Mouse (Mus musculus): ENCODE results near the gene Foxm1. TPM values are rescaled to one million over a fixed set of nuclear protein-coding genes. Genes with fewer than 3 reads are reported as not detected.

Gene Foxm1
- polyA plus RNA-seq, 1 experiment from 2014 or later: 61.2 TPM

- H3K4me1 ChIP-seq (replicated peaks): no peaks in the 10 kb centered on the region
- WGBS: 79% methylated on average over 3 of the region's 3 CpGs
- H3K27ac ChIP-seq: no peak overlapping the region
- H3K36me3 ChIP-seq: peaks cover 18% of the 10 kb centered on the region
- no peaks in the 10 kb centered on the region for H3K9me3 ChIP-seq
- no peak for DNase-seq (ENCODE audit: low spot score)
- H3K27me3 ChIP-seq (ENCODE audit: insufficient read depth, poor library complexity, severe bottlenecking): no peaks in the 10 kb centered on the region
- no peak overlapping the region for H3K4me3 ChIP-seq
Measured at GRCm38 (mm10) chr6:128381254-128381653, 18.5 kb downstream of the Foxm1 start.

- Histone ChIP-seq H3K4me3 (no peak overlapping the region), H3K9me3 (no peaks in the 10 kb centered on the region), H3K4me1 (replicated peaks) (no peaks in the 10 kb centered on the region), H3K27me3 (ENCODE audit: insufficient read depth, poor library complexity, severe bottlenecking) (no peaks in the 10 kb centered on the region), H3K27ac (no peak overlapping the region), H3K36me3 (no peaks in the 10 kb centered on the region)
- WGBS: 79% methylated on average over 7 of the region's 7 CpGs
- DNase-seq (ENCODE audit: low spot score): no peak
Measured at GRCm38 (mm10) chr6:128383752-128384151, 21.0 kb downstream of the Foxm1 start.

GRCm38 (mm10) chr6:128385026-128385425 lies 22.3 kb downstream of the Foxm1 start:
- H3K4me1 ChIP-seq (replicated peaks): no peaks in the 10 kb centered on the region
- 85% methylated on average over 1 of the region's 1 CpGs for WGBS
- no peak for DNase-seq (ENCODE audit: low spot score)

GRCm38 (mm10) chr6:128389185-128389584 lies 26.4 kb downstream of the Foxm1 start:
- WGBS: 93% methylated on average over 1 of the region's 1 CpGs
- Histone ChIP-seq H3K9me3 (no peaks in the 10 kb centered on the region), H3K27ac (no peak overlapping the region), H3K4me3 (no peak overlapping the region), H3K27me3 (ENCODE audit: insufficient read depth, poor library complexity, severe bottlenecking) (no peaks in the 10 kb centered on the region), H3K4me1 (replicated peaks) (no peaks in the 10 kb centered on the region), H3K36me3 (no peaks in the 10 kb centered on the region)
- no peak for DNase-seq (ENCODE audit: low spot score)

More at GRCm38 (mm10) chr6:128385026-128385425, 22.3 kb downstream of the Foxm1 start:
- Histone ChIP-seq H3K27me3 (ENCODE audit: insufficient read depth, poor library complexity, severe bottlenecking) (no peaks in the 10 kb centered on the region), H3K36me3 (no peaks in the 10 kb centered on the region), H3K27ac (no peak overlapping the region), H3K4me3 (no peak overlapping the region), H3K9me3 (no peaks in the 10 kb centered on the region)

- H3K27ac ChIP-seq: no peak overlapping the region
- H3K27me3 ChIP-seq (ENCODE audit: insufficient read depth, poor library complexity, severe bottlenecking): no peaks in the 10 kb centered on the region
- H3K36me3 ChIP-seq: no peaks in the 10 kb centered on the region
- H3K9me3 ChIP-seq: no peaks in the 10 kb centered on the region
- WGBS: 70% methylated on average over 1 of the region's 1 CpGs
- H3K4me3 ChIP-seq: no peak overlapping the region
- no peaks in the 10 kb centered on the region for H3K4me1 ChIP-seq (replicated peaks)
- no peak for DNase-seq (ENCODE audit: low spot score)
Measured at GRCm38 (mm10) chr6:128390683-128391082, 27.9 kb downstream of the Foxm1 start.

GRCm38 (mm10) chr6:128397574-128398261 lies 35.0 kb downstream of the Foxm1 start:
- Histone ChIP-seq H3K4me3 (no peak overlapping the region), H3K9me3 (no peaks in the 10 kb centered on the region), H3K27me3 (ENCODE audit: insufficient read depth, poor library complexity, severe bottlenecking) (no peaks in the 10 kb centered on the region), H3K27ac (no peak overlapping the region), H3K4me1 (replicated peaks) (peaks cover 16% of the 10 kb centered on the region), H3K36me3 (no peaks in the 10 kb centered on the region)
- no peak for DNase-seq (ENCODE audit: low spot score)
- 85% methylated on average over 7 of the region's 7 CpGs for whole genome bisulfite sequencing

- H3K27me3 ChIP-seq (ENCODE audit: insufficient read depth, poor library complexity, severe bottlenecking): no peaks in the 10 kb centered on the region
- WGBS: 77% methylated on average over 3 of the region's 3 CpGs
- no peak for DNase-seq (ENCODE audit: low spot score)
- peak within 1 kb of the TSS; percentile 64 for H3K27ac ChIP-seq
- H3K36me3 ChIP-seq: no peaks in the 10 kb centered on the region
- peak within 1 kb of the TSS; percentile 16; the same call in 1 of the 2 replicates for H3K4me3 ChIP-seq
- peaks cover 16% of the 10 kb centered on the region for H3K4me1 ChIP-seq (replicated peaks)
- no peaks in the 10 kb centered on the region for H3K9me3 ChIP-seq
Measured at GRCm38 (mm10) chr6:128398996-128399395, 36.2 kb downstream of the Foxm1 start, which contains the start of gene Nrip2. Nrip2 (plus strand) TSS chr6:128399296.

- H3K27me3 ChIP-seq (ENCODE audit: insufficient read depth, poor library complexity, severe bottlenecking): no peaks in the 10 kb centered on the region
- peak; percentile 34 for DNase-seq (ENCODE audit: low spot score)
- H3K4me1 ChIP-seq (replicated peaks): peaks cover 16% of the 10 kb centered on the region
- H3K27ac ChIP-seq: peak overlapping the region; percentile 64
- H3K4me3 ChIP-seq: peak overlapping the region; percentile 16; the same call in 1 of the 2 replicates
- H3K9me3 ChIP-seq: no peaks in the 10 kb centered on the region
- 49% methylated on average over 21 of the region's 21 CpGs for WGBS
- peaks cover 1% of the 10 kb centered on the region; the same call in 1 of the 2 replicates for H3K36me3 ChIP-seq
Measured at GRCm38 (mm10) chr6:128399421-128400185, 36.8 kb downstream of the Foxm1 start.

- H3K4me3 ChIP-seq: no peak overlapping the region
- H3K9me3 ChIP-seq: no peaks in the 10 kb centered on the region
- H3K4me1 ChIP-seq (replicated peaks): peaks cover 11% of the 10 kb centered on the region
- 68% methylated on average over 5 of the region's 5 CpGs for WGBS
- peaks cover 45% of the 10 kb centered on the region for H3K36me3 ChIP-seq
- DNase-seq (ENCODE audit: low spot score): no peak
- H3K27ac ChIP-seq: no peak overlapping the region
- H3K27me3 ChIP-seq (ENCODE audit: insufficient read depth, poor library complexity, severe bottlenecking): no peaks in the 10 kb centered on the region
Measured at GRCm38 (mm10) chr6:128404708-128405107, 41.9 kb downstream of the Foxm1 start.

- H3K36me3 ChIP-seq: peaks cover 84% of the 10 kb centered on the region
- no peak overlapping the region for H3K4me3 ChIP-seq
- H3K27me3 ChIP-seq (ENCODE audit: insufficient read depth, poor library complexity, severe bottlenecking): no peaks in the 10 kb centered on the region
- DNase-seq (ENCODE audit: low spot score): no peak
- no peaks in the 10 kb centered on the region for H3K4me1 ChIP-seq (replicated peaks)
- WGBS: 87% methylated on average over 7 of the region's 7 CpGs
- no peaks in the 10 kb centered on the region for H3K9me3 ChIP-seq
- H3K27ac ChIP-seq: no peak overlapping the region
Measured at GRCm38 (mm10) chr6:128408544-128409125, 45.9 kb downstream of the Foxm1 start.

- no peaks in the 10 kb centered on the region for H3K27me3 ChIP-seq (ENCODE audit: insufficient read depth, poor library complexity, severe bottlenecking)
- WGBS: 95% methylated on average over 13 of the region's 13 CpGs
- H3K4me3 ChIP-seq: no peak overlapping the region
- no peak for DNase-seq (ENCODE audit: low spot score)
- no peak overlapping the region for H3K27ac ChIP-seq
- H3K9me3 ChIP-seq: no peaks in the 10 kb centered on the region
- peaks cover 91% of the 10 kb centered on the region for H3K36me3 ChIP-seq
- H3K4me1 ChIP-seq (replicated peaks): no peaks in the 10 kb centered on the region
Measured at GRCm38 (mm10) chr6:128410305-128410704, 47.5 kb downstream of the Foxm1 start.

- WGBS: 21% methylated on average over 3 of the region's 3 CpGs
- peaks cover 92% of the 10 kb centered on the region for H3K36me3 ChIP-seq
- no peaks in the 10 kb centered on the region for H3K4me1 ChIP-seq (replicated peaks)
- no peaks in the 10 kb centered on the region for H3K27me3 ChIP-seq (ENCODE audit: insufficient read depth, poor library complexity, severe bottlenecking)
- H3K4me3 ChIP-seq: no peak overlapping the region
- H3K27ac ChIP-seq: no peak overlapping the region
- H3K9me3 ChIP-seq: no peaks in the 10 kb centered on the region
- peak; percentile 79 for DNase-seq (ENCODE audit: low spot score)
Measured at GRCm38 (mm10) chr6:128411115-128411514, 48.3 kb downstream of the Foxm1 start.

- Histone ChIP-seq H3K27ac (no peak overlapping the region), H3K4me1 (replicated peaks) (no peaks in the 10 kb centered on the region), H3K27me3 (ENCODE audit: insufficient read depth, poor library complexity, severe bottlenecking) (no peaks in the 10 kb centered on the region), H3K9me3 (no peaks in the 10 kb centered on the region), H3K36me3 (peaks cover 61% of the 10 kb centered on the region), H3K4me3 (no peak overlapping the region)
- DNase-seq (ENCODE audit: low spot score): no peak
- 94% methylated on average over 5 of the region's 5 CpGs for WGBS
Measured at GRCm38 (mm10) chr6:128416169-128416568, 53.4 kb downstream of the Foxm1 start.
